Mouse (Mus musculus): ENCODE results near the gene Gm20708. TPM values are rescaled to one million over a fixed set of nuclear protein-coding genes. Genes with fewer than 3 reads are reported as not detected.

Gm20708 gene
- total RNA-seq, 1 experiment: 0.40 TPM

GRCm38 (mm10) chr11:117886000-117886399, 76.5 kb downstream of the Gm20708 start:
- in situ Hi-C loops (cut with MboI; ENCODE audit: low sequenced_read_pairs in 2 of 2, unreplicated experiment in 2 of 2): no loop called here
- Histone ChIP-seq H3K4me1 (ENCODE audit: control insufficient read depth in 2 of 2, insufficient read depth in 2 of 2, low read length in 2 of 2, poor library complexity in 1 of 2) (peaks cover 11 to 32% of the 10 kb centered on the region in 2 experiments), H3K4me3 (ENCODE audit: insufficient read depth in 1 of 2, low read depth in 1 of 2, low read length in 2 of 2, poor library complexity in 1 of 2, severe bottlenecking in 1 of 2) (no peak overlapping the region), H3K9me3 (ENCODE audit: control insufficient read depth, insufficient read depth, low read depth, low read length) (no peaks in the 10 kb centered on the region), H3K27ac (ENCODE audit: insufficient read depth, low read depth, low read length, poor library complexity, severe bottlenecking) (no peak overlapping the region), H3K36me3 (ENCODE audit: control insufficient read depth, insufficient read depth, low read length, poor library complexity, severe bottlenecking) (no peaks in the 10 kb centered on the region), H3K9ac (ENCODE audit: insufficient read depth, low read depth, low read length, poor library complexity, severe bottlenecking) (no peak overlapping the region)
- DNase-seq (ENCODE audit: low read depth, low spot score): no peak
- TF ChIP-seq CHD2 (IDR thresholded peaks at IDR 0.05; ENCODE audit: low read depth, low read length): no peak
- no peak for TF ChIP-seq HCFC1 (IDR thresholded peaks at IDR 0.05; ENCODE audit: borderline replicate concordance, insufficient read depth, low read length)
- TF ChIP-seq ZC3H11A (IDR thresholded peaks at IDR 0.05; ENCODE audit: borderline replicate concordance, low read depth, low read length): no peak

GRCm38 (mm10) chr11:117888168-117888852, 78.8 kb downstream of the Gm20708 start:
- peaks cover 10 to 21% of the 10 kb centered on the region in 2 experiments; a peak in 3 of 4 replicates for H3K4me1 ChIP-seq (ENCODE audit: control insufficient read depth in 2 of 2, insufficient read depth in 2 of 2, low read length in 2 of 2, poor library complexity in 1 of 2)
- H3K27ac ChIP-seq (ENCODE audit: insufficient read depth, low read depth, low read length, poor library complexity, severe bottlenecking): peak overlapping the region; percentile 95

GRCm38 (mm10) chr11:117888853-117889822, 79.7 kb downstream of the Gm20708 start:
- Histone ChIP-seq H3K4me3 (ENCODE audit: insufficient read depth in 1 of 2, low read depth in 1 of 2, low read length in 2 of 2, poor library complexity in 1 of 2, severe bottlenecking in 1 of 2) (peak overlapping the region; percentile 27 to 55), H3K9me3 (ENCODE audit: control insufficient read depth, insufficient read depth, low read depth, low read length) (no peaks in the 10 kb centered on the region), H3K27ac (ENCODE audit: insufficient read depth, low read depth, low read length, poor library complexity, severe bottlenecking) (peak overlapping the region; percentile 95), H3K36me3 (ENCODE audit: control insufficient read depth, insufficient read depth, low read length, poor library complexity, severe bottlenecking) (no peaks in the 10 kb centered on the region), H3K9ac (ENCODE audit: insufficient read depth, low read depth, low read length, poor library complexity, severe bottlenecking) (peak overlapping the region; percentile 71), H3K4me1 (ENCODE audit: control insufficient read depth in 2 of 2, insufficient read depth in 2 of 2, low read length in 2 of 2, poor library complexity in 1 of 2) (peaks cover 7 to 21% of the 10 kb centered on the region in 2 experiments; a peak in 3 of 4 replicates)
- DNase-seq (ENCODE audit: low read depth, low spot score): peak; percentile 79
- in situ Hi-C loops (cut with MboI; ENCODE audit: low sequenced_read_pairs in 2 of 2, unreplicated experiment in 2 of 2): no loop called here
- TF ChIP-seq MAFK (IDR thresholded peaks at IDR 0.05; ENCODE audit: insufficient read depth, low read depth, low read length): no peak
- no peak for TF ChIP-seq HCFC1 (IDR thresholded peaks at IDR 0.05; ENCODE audit: borderline replicate concordance, insufficient read depth, low read length)
- TF ChIP-seq ZC3H11A (IDR thresholded peaks at IDR 0.05; ENCODE audit: borderline replicate concordance, low read depth, low read length): no peak
- no peak for TF ChIP-seq CHD2 (IDR thresholded peaks at IDR 0.05; ENCODE audit: low read depth, low read length)
- TF ChIP-seq ZNF384 (IDR thresholded peaks at IDR 0.05; ENCODE audit: low read depth, low read length): no peak

More at GRCm38 (mm10) chr11:117888168-117888852, 78.8 kb downstream of the Gm20708 start:
- no peak for TF ChIP-seq HCFC1 (IDR thresholded peaks at IDR 0.05; ENCODE audit: borderline replicate concordance, insufficient read depth, low read length)
- TF ChIP-seq ZNF384 (IDR thresholded peaks at IDR 0.05; ENCODE audit: low read depth, low read length): no peak
- H3K36me3 ChIP-seq (ENCODE audit: control insufficient read depth, insufficient read depth, low read length, poor library complexity, severe bottlenecking): no peaks in the 10 kb centered on the region
- no peaks in the 10 kb centered on the region for H3K9me3 ChIP-seq (ENCODE audit: control insufficient read depth, insufficient read depth, low read depth, low read length)
- peak overlapping the region; percentile 71 for H3K9ac ChIP-seq (ENCODE audit: insufficient read depth, low read depth, low read length, poor library complexity, severe bottlenecking)
- peak overlapping the region; percentile 27 to 55 for H3K4me3 ChIP-seq (ENCODE audit: insufficient read depth in 1 of 2, low read depth in 1 of 2, low read length in 2 of 2, poor library complexity in 1 of 2, severe bottlenecking in 1 of 2)
- DNase-seq (ENCODE audit: low read depth, low spot score): no peak
- in situ Hi-C loops (cut with MboI; ENCODE audit: low sequenced_read_pairs in 2 of 2, unreplicated experiment in 2 of 2): no loop called here

Other genes with a start within 250 kb of the Gm20708 start
- gene Tnrc6c, start 155.4 kb upstream of the Gm20708 start, total RNA-seq (2012; rRNA removed): 21.5 and 32.4 TPM in 2 replicates
- 3.9 and 7.6 TPM in 2 replicates for gene Tmc8, start 27.6 kb upstream of the Gm20708 start, total RNA-seq (2012; rRNA removed)
- 36.0 and 79.1 TPM in 2 replicates for gene Tmc6, start 27.5 kb upstream of the Gm20708 start, total RNA-seq (2012; rRNA removed)
- not detected in 2 replicates for gene 6030468B19Rik, start 12.0 kb upstream of the Gm20708 start, total RNA-seq (2012; rRNA removed)
- gene Syngr2, start within 50 bp of the Gm20708 start, total RNA-seq (2012; rRNA removed): 69.6 and 98.0 TPM in 2 replicates
- 1.8 and 2.4 TPM in 2 replicates for gene Afmid, start 16.3 kb downstream of the Gm20708 start, total RNA-seq (2012; rRNA removed)
- gene Tk1, start 16.4 kb downstream of the Gm20708 start, total RNA-seq (2012; rRNA removed): 77.5 and 89.3 TPM in 2 replicates
- 125 and 166 TPM in 2 replicates for gene Birc5, start 39.6 kb downstream of the Gm20708 start, total RNA-seq (2012; rRNA removed)
- 0.36 and 0.58 TPM in 2 replicates for gene Tmem235, start 51.1 kb downstream of the Gm20708 start, total RNA-seq (2012; rRNA removed)
- gene Tha1, start 63.8 kb downstream of the Gm20708 start, total RNA-seq (2012; rRNA removed): 1.2 and 3.1 TPM in 2 replicates
- 69.8 and 78.6 TPM in 2 replicates for gene Socs3, start 160.4 kb downstream of the Gm20708 start, total RNA-seq (2012; rRNA removed)
- gene Pgs1, start 176.6 kb downstream of the Gm20708 start, total RNA-seq (2012; rRNA removed): 95.2 and 101 TPM in 2 replicates

Measured in ES-E14 (cell line).